Mouse (Mus musculus) myocyte (in vitro differentiated cells): ENCODE measurements at regions not wholly inside any gene's neighbourhood (a gene's known extent, or its start where the extent isn't known, plus 50 kb on each side); places are given as distances from the start of the nearest gene placed in this dataset.

Experiments used
- H3K27me3 ChIP-seq: one replicate; pipeline ENCODE4 v1.6.1; 2011; ENCODE audit not compliant: control insufficient read depth, insufficient read depth, insufficient read length
- H3K36me3 ChIP-seq: one replicate; pipeline ENCODE4 v1.6.1; 2011; ENCODE audit not compliant: control insufficient read depth, insufficient read depth
- H3K4me2 ChIP-seq: one replicate; pipeline ENCODE4 v1.6.1; 2011; ENCODE audit warnings: low read depth, control low read depth
- H3K4me3 ChIP-seq: one replicate; pipeline ENCODE4 v1.5.1; 2011; ENCODE audit warnings: mild to moderate bottlenecking, control low read depth, moderate library complexity
- H3K79me2 ChIP-seq: one replicate; pipeline ENCODE4 v1.6.1; 2011; ENCODE audit not compliant: control insufficient read depth, insufficient read depth
- H3ac ChIP-seq: one replicate; pipeline ENCODE4 v1.6.1; 2011; ENCODE audit not compliant: control insufficient read depth, insufficient read length
- CEBPB ChIP-seq: IDR thresholded peaks from 2 replicates; pipeline ENCODE4 v1.6.1; 2011; ENCODE audit warnings: mild to moderate bottlenecking, moderate library complexity; ENCODE audit not compliant: poor library complexity, insufficient read depth, severe bottlenecking
- E2F4 ChIP-seq: IDR thresholded peaks from one replicate; pipeline ENCODE4 v1.6.1; 2011; ENCODE audit warnings: mild to moderate bottlenecking, control low read depth, moderate library complexity; ENCODE audit not compliant: insufficient read depth
- MAX ChIP-seq: IDR thresholded peaks from one replicate; pipeline ENCODE4 v1.6.1; 2011; ENCODE audit warnings: low read depth, mild to moderate bottlenecking, control low read depth
- MYOD1 ChIP-seq, 3 experiments: IDR thresholded peaks; one replicate each; pipeline ENCODE4 v1.6.1; 2011; ENCODE audit warnings: control low read depth in 2 of 3, low read depth in 2 of 3, mild to moderate bottlenecking in 2 of 3, moderate library complexity in 1 of 3; ENCODE audit not compliant: insufficient read length in 2 of 3, control insufficient read depth in 1 of 3
- MYOG ChIP-seq, 3 experiments: IDR thresholded peaks; one replicate each; pipeline ENCODE4 v1.6.1; 2011; ENCODE audit warnings: control low read depth in 2 of 3, low read depth in 2 of 3, mild to moderate bottlenecking in 2 of 3; ENCODE audit not compliant: insufficient read length in 2 of 3, control insufficient read depth in 1 of 3, insufficient read depth in 1 of 3
- POLR2A ChIP-seq: IDR thresholded peaks from one replicate; pipeline ENCODE4 v1.6.1; 2011; ENCODE audit warnings: low read depth, mild to moderate bottlenecking, control low read depth, moderate library complexity; ENCODE audit not compliant: insufficient read length
- POLR2AphosphoS2 ChIP-seq: IDR thresholded peaks from one replicate; pipeline ENCODE4 v1.6.1; 2011; ENCODE audit warnings: low read depth, control low read depth; ENCODE audit not compliant: insufficient read length
- REST ChIP-seq: IDR thresholded peaks from one replicate; pipeline ENCODE4 v1.6.1; 2011; ENCODE audit warnings: mild to moderate bottlenecking, control low read depth, moderate library complexity; ENCODE audit not compliant: insufficient read depth, insufficient read length
- SRF ChIP-seq: IDR thresholded peaks from one replicate; pipeline ENCODE4 v1.6.1; 2011; ENCODE audit warnings: low read depth; ENCODE audit not compliant: control insufficient read depth, insufficient read length
- TCF12 ChIP-seq: IDR thresholded peaks from one replicate; pipeline ENCODE4 v1.6.1; 2011; ENCODE audit warnings: mild to moderate bottlenecking, control low read depth; ENCODE audit not compliant: poor library complexity, insufficient read depth, severe bottlenecking
- TCF3 ChIP-seq: IDR thresholded peaks from one replicate; pipeline ENCODE4 v1.6.1; 2011; ENCODE audit warnings: low read depth, control low read depth; ENCODE audit not compliant: insufficient read length
- USF1 ChIP-seq: IDR thresholded peaks from one replicate; pipeline ENCODE4 v1.6.1; 2011; ENCODE audit warnings: low read depth, mild to moderate bottlenecking, control low read depth, moderate library complexity

DNA sequence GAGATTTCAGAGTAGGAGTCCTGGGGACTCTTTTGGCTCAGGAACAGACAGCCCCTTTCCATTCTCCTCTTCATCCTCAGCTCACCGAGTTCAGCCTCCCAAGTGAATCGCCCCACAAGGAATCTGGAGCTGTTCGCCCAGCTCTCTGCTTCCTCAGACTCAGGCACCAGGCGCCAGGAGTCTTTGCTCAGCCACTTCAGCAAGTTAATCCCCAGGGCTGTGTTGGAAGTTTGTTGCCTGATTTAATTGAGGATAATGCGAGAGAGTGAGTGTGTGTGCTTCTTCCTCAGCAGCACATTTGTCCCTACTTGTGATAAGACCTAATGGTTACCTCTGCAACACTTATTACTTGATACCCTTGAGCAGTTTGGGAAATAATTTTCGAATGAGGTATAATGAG lies 177.8 kb upstream of the Frmd6 start:
- Histone ChIP-seq H3K4me3 (no peak overlapping the region), H3K4me2 (no peak overlapping the region), H3K36me3 (no peaks in the 10 kb centered on the region), H3K27me3 (no peaks in the 10 kb centered on the region), H3K79me2 (no peaks in the 10 kb centered on the region), H3ac (no peak overlapping the region)
- TF ChIP-seq POLR2AphosphoS2 (no peak), MYOG (IDR thresholded peaks at IDR 0.05; ENCODE audit: control insufficient read depth in 1 of 3, insufficient read depth in 1 of 3, insufficient read length in 2 of 3, low read depth in 2 of 3) (no peak), CEBPB (no peak), USF1 (no peak), SRF (no peak), REST (no peak), MAX (no peak), E2F4 (no peak), MYOD1 (IDR thresholded peaks at IDR 0.05; ENCODE audit: control insufficient read depth in 1 of 3, insufficient read length in 2 of 3, low read depth in 2 of 3) (no peak), TCF3 (no peak), POLR2A (no peak), TCF12 (no peak)

DNA sequence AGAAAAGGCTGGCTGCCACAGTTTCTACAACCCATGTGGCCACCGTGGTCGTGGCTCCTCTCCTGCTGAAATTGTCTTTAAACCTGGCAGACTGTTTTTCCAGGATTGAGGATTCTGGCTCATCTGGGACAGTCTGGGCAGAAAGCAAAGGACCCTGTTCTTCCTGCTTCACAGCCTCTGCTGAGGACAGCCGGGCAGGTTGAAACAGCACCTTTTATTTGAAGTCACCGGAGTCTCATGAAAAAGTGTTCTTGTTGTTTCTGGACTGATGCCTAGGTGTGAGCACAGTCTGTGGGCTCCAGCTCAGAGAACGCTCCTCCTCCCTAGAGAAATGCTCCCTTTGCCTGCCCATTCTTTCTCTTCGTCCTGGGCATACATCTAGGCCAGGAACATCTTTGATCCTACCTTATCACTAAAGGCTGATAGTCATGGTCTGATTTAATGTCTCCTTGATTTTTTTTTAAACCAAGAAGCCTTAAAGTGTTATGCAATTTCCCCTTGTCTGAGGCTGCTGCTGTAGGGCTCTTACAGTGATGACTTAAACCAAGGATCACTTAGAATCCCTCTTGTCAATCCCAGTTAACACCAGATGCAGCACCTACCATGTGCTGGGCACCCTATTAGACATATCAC lies 177.0 kb upstream of the Frmd6 start:
- no peak for TF ChIP-seq TCF12
- TF ChIP-seq POLR2A: no peak
- TF ChIP-seq SRF: no peak
- no peak for TF ChIP-seq MYOD1 (IDR thresholded peaks at IDR 0.05; ENCODE audit: control insufficient read depth in 1 of 3, insufficient read length in 2 of 3, low read depth in 2 of 3)
- no peak for TF ChIP-seq REST
- TF ChIP-seq MAX: no peak
- no peak for TF ChIP-seq USF1
- no peak for TF ChIP-seq E2F4
- no peak for TF ChIP-seq TCF3
- TF ChIP-seq MYOG (IDR thresholded peaks at IDR 0.05; ENCODE audit: control insufficient read depth in 1 of 3, insufficient read depth in 1 of 3, insufficient read length in 2 of 3, low read depth in 2 of 3): no peak
- TF ChIP-seq CEBPB: no peak
- no peak for TF ChIP-seq POLR2AphosphoS2
- no peaks in the 10 kb centered on the region for H3K79me2 ChIP-seq
- H3ac ChIP-seq: no peak overlapping the region
- no peaks in the 10 kb centered on the region for H3K36me3 ChIP-seq
- no peak overlapping the region for H3K4me3 ChIP-seq
- H3K27me3 ChIP-seq: no peaks in the 10 kb centered on the region
- H3K4me2 ChIP-seq: no peak overlapping the region

DNA sequence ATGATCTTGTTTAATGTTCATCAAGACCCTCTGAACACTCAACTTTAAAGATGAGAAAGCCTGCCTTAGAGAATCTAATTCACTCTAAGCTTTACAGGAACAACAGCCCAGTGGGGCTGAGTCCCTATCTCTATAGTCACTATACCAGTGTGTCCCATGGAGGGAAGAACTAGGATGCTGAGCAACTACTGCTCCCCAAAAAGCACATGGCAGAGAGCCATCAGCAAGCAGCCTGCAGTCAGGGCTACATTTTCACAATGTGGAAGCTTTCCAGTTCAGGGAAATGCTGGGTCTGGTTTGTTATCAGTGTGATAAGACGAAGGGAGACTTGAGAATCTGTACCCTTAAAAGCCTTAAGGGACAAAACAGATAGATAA lies 176.5 kb upstream of the Frmd6 start:
- no peak for TF ChIP-seq MYOD1 (IDR thresholded peaks at IDR 0.05; ENCODE audit: control insufficient read depth in 1 of 3, insufficient read length in 2 of 3, low read depth in 2 of 3)
- no peak for TF ChIP-seq SRF
- no peak for TF ChIP-seq POLR2AphosphoS2
- TF ChIP-seq TCF12: no peak
- no peak for TF ChIP-seq MAX
- TF ChIP-seq TCF3: no peak
- no peak for TF ChIP-seq USF1
- TF ChIP-seq E2F4: no peak
- no peak for TF ChIP-seq POLR2A
- no peak for TF ChIP-seq CEBPB
- TF ChIP-seq MYOG (IDR thresholded peaks at IDR 0.05; ENCODE audit: control insufficient read depth in 1 of 3, insufficient read depth in 1 of 3, insufficient read length in 2 of 3, low read depth in 2 of 3): no peak
- TF ChIP-seq REST: no peak
- no peak overlapping the region for H3K4me2 ChIP-seq
- H3K79me2 ChIP-seq: no peaks in the 10 kb centered on the region
- no peaks in the 10 kb centered on the region for H3K27me3 ChIP-seq
- H3ac ChIP-seq: no peak overlapping the region
- no peaks in the 10 kb centered on the region for H3K36me3 ChIP-seq
- no peak overlapping the region for H3K4me3 ChIP-seq

DNA sequence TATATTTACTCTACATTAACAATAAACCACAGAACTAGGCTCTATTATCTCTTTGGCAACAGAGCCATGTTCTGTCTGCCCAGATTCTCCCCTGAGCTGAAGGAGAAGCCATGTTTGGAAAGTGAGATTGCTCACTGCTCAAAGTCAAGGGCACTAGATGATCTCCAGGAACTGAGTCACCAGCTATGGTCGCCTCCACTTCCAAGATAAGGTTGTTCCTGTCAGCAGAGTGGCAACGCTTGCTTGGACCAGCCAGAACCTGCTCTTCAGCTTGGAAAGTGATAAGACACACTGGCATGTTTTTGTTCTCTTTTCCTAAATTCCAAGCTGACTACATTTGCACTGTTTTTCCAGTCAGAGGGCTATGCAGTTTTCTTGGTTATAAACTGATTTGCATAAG lies 175.6 kb upstream of the Frmd6 start:
- TF ChIP-seq CEBPB (no peak), SRF (no peak), E2F4 (no peak), USF1 (no peak), TCF3 (no peak), TCF12 (no peak), MAX (no peak), MYOG (IDR thresholded peaks at IDR 0.05; ENCODE audit: control insufficient read depth in 1 of 3, insufficient read depth in 1 of 3, insufficient read length in 2 of 3, low read depth in 2 of 3) (no peak), POLR2AphosphoS2 (no peak), REST (no peak)
- no peak overlapping the region for H3K4me2 ChIP-seq
- no peaks in the 10 kb centered on the region for H3K79me2 ChIP-seq

DNA sequence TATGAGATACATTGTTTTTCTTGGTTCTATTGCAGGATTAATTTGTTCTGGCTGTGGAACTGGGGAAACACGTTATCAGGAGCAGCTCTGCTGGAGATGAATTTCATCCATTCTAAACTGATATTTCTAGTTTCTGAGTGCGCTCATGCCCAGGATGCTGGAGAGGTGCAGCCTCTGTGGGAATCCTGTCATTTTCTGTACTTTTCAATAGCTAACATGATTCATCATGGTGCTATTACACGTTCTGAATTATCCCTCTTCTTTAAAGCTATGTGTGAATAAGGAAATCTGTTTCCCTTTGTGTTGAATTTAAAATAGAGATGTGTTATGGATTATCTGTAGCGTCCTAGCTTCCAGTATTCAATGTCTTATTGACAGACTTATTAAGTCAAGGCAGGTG lies 174.8 kb upstream of the Frmd6 start:
- Histone ChIP-seq H3K27me3 (no peaks in the 10 kb centered on the region), H3K79me2 (no peaks in the 10 kb centered on the region), H3K4me3 (no peak overlapping the region), H3ac (no peak overlapping the region), H3K4me2 (no peak overlapping the region), H3K36me3 (no peaks in the 10 kb centered on the region)
- TF ChIP-seq SRF (no peak), POLR2AphosphoS2 (no peak), E2F4 (no peak), MYOD1 (IDR thresholded peaks at IDR 0.05; ENCODE audit: control insufficient read depth in 1 of 3, insufficient read length in 2 of 3, low read depth in 2 of 3) (no peak), TCF12 (no peak)

More for the DNA sequence above, 175.6 kb upstream of the Frmd6 start:
- Histone ChIP-seq H3K27me3 (no peaks in the 10 kb centered on the region), H3ac (no peak overlapping the region), H3K4me3 (no peak overlapping the region), H3K36me3 (no peaks in the 10 kb centered on the region)
